ENCODE assay signal across 21 mouse cellular contexts in genomic region chr7:29602356-29602755, GRCm38 (mm10).
A peak's percentile ranks its signal among the peaks of the same experiment; 100 is the strongest.
DNase-seq lines count a peak whose midpoint lies in the region; ATAC-seq and TF ChIP-seq lines count a peak whose summit lies in the region.
"Had no signal": no experiment of that assay in that cellular context is flagged by ENCODE, and none has a peak within 500 bp of the region (broad histone marks: within the 10 kb centered on the region; RNA-seq: fewer than 3 reads in every experiment).

No protein-coding gene starts in this region.

- no peak for TF ChIP-seq CTCF in liver, adult 2 months (IDR thresholded peaks at IDR 0.05; ENCODE audit: low read depth, low read length)

- H3K4me1 ChIP-seq in liver, adult 2 months (ENCODE audit: control insufficient read depth, insufficient read depth, low read length): no peaks in the 10 kb centered on the region
- no peaks in the 10 kb centered on the region for H3K4me1 ChIP-seq in liver, embryonic 11.5 days (replicated peaks; ENCODE audit: control insufficient read depth, insufficient read depth, low read length)

- no peak for ATAC-seq in liver, embryonic 11.5 days (replicated peaks; ENCODE audit: low FRiP score)
- ATAC-seq: activated CD4-positive, CD25-positive, alpha-beta regulatory T cell, adult 4 months; CD4-positive, CD25-positive, alpha-beta regulatory T cell, adult 4 months; Patski had no signal

- TF ChIP-seq POLR2A in liver, adult 2 months (IDR thresholded peaks at IDR 0.05; ENCODE audit: extremely low read depth, insufficient read depth, low read length): no peak

- 24% methylated on average over 1 of the region's 1 CpGs for WGBS in liver, adult 2 months
- WGBS in liver, embryonic 11.5 days: 28% methylated on average over 1 of the region's 1 CpGs

- no peak overlapping the region for H3K4me2 ChIP-seq in liver, embryonic 11.5 days

- no peak overlapping the region for H3K27ac ChIP-seq in liver, adult 2 months (replicated peaks; ENCODE audit: insufficient read depth, low read depth, low read length)
- H3K27ac ChIP-seq in liver, embryonic 11.5 days (ENCODE audit: low read depth, low read length): no peak overlapping the region

- H3K36me3 ChIP-seq in liver, adult 2 months (ENCODE audit: control insufficient read depth, insufficient read depth, low read length): no peaks in the 10 kb centered on the region
- H3K36me3 ChIP-seq in liver, embryonic 11.5 days (ENCODE audit: control insufficient read depth, insufficient read depth, low read length): no peaks in the 10 kb centered on the region
- H3K36me3 ChIP-seq: G1E had no signal

- no peak overlapping the region for H3K4me3 ChIP-seq in liver, adult 2 months (ENCODE audit: insufficient read depth, low read depth, low read length)
- no peak overlapping the region for H3K4me3 ChIP-seq in liver, embryonic 11.5 days (ENCODE audit: low read depth, low read length)

- H3K27me3 ChIP-seq in liver, adult 2 months (ENCODE audit: control insufficient read depth, insufficient read depth, low read length): no peaks in the 10 kb centered on the region
- H3K27me3 ChIP-seq in liver, embryonic 11.5 days (replicated peaks; ENCODE audit: control insufficient read depth, insufficient read depth, low read length): no peaks in the 10 kb centered on the region
- H3K27me3 ChIP-seq: CH12.LX, Patski had no signal

- intact Hi-C loops in heart, postnatal 36 days (cut with DNase I): no loop called here

- H3K9me3 ChIP-seq in liver, embryonic 11.5 days (ENCODE audit: control insufficient read depth, low read length): 0 out of 2 replicates have a peak, but pooled peaks cover 3% of the 10 kb centered on the region
- H3K9me3 ChIP-seq: G1E had no signal

- H3K79me2 ChIP-seq in liver, adult 2 months (ENCODE audit: control insufficient read depth, insufficient read depth, low read length): no peaks in the 10 kb centered on the region

- no peak overlapping the region for H3K9ac ChIP-seq in liver, adult 2 months (ENCODE audit: low read depth, low read length)
- H3K9ac ChIP-seq in liver, embryonic 11.5 days (ENCODE audit: low read depth, low read length): no peak overlapping the region

- peak; percentile 78 for DNase-seq in heart, adult 11 months
- DNase-seq in heart, postnatal 36 days: no peak
- peak; percentile 10 for DNase-seq in kidney, adult 9 months
- DNase-seq in kidney, postnatal 4 days: no peak
- DNase-seq in liver, adult 2 months (ENCODE audit: extremely low read depth, low read depth, low spot score): peak; percentile 80
- DNase-seq in liver, embryonic 11.5 days (ENCODE audit: low spot score): no peak
- DNase-seq: adrenal gland, adult 2 months; adrenal gland, adult 8-10 months; adrenal gland, postnatal 10 days; adrenal gland, postnatal 14 days; adrenal gland, postnatal 25 days; adrenal gland, postnatal 36 days; B cell, adult 2 months; cerebellum, adult 11 months; cerebellum, adult 11-12 months; cerebellum, adult 18-20 months had no signal

Comparison
In these comparisons a context has a peak if more than half of its experiments do, and no peak if none do; other contexts are left out.
1. DNase-seq: peak in heart, adult 11 months (single experiment), kidney, adult 9 months (single experiment) and liver, adult 2 months (single experiment); none in heart, postnatal 36 days (0 of 2), kidney, postnatal 4 days (0 of 2) and liver, embryonic 11.5 days (single experiment).